Mouse (Mus musculus) stomach, postnatal 0 days (tissue): ENCODE measurements around the gene Asna1.

Source experiments
- CTCF ChIP-seq: IDR thresholded peaks from 2 replicates; pipeline ENCODE4 v1.5.1; 2016; ENCODE audit warnings: antibody characterized with exemption, low read depth, mild to moderate bottlenecking, moderate library complexity
- EP300 ChIP-seq: optimal IDR thresholded peaks from 2 replicates; pipeline ENCODE3; 2016; ENCODE audit warnings: antibody characterized with exemption

DNA sequence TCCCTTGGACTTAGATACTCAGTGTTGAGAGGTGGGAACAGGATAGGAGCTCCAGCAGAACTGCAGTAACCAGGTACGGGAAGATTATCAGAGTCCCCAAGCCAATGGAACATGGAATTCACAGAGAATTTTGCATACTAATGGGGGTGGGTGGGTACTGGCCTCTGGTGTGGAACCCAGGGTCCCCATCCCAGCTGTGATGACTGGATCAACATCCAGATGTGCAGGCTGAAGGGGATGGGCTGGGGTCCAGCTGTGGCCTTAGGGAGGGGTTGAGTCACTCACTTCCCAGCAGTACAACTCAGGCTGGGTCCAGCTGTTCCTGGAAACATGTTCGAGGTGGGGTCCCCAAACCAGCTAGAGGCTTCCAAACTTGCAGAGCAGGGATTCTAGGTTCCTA is 37.2 kb downstream of the Asna1 start:
- TF ChIP-seq CTCF (no peak), EP300 (no peak)
